Mouse (Mus musculus) embryonic facial prominence, embryonic 11.5 days (tissue): Measurements from ENCODE around the gene Fxyd6. TPM values are rescaled to one million over a fixed set of nuclear protein-coding genes. Genes with fewer than 3 reads are reported as not detected.

Experiments
- ATAC-seq: fragments of 200-750 bp; cut with Nextera tagmentation; replicated peaks from 2 replicates; pipeline ENCODE4 v1.8.0; 2017; ENCODE audit warnings: low read depth; ENCODE audit not compliant: insufficient number of reproducible peaks, low FRiP score, low TSS enrichment
- DNase-seq: peaks from one replicate; pipeline ENCODE4 v3.0.0-alpha.2; 2015; ENCODE audit warnings: low spot score
- H3K27ac ChIP-seq: fragments of 300-500 bp; sonication (generic); replicated peaks from 2 replicates; pipeline ENCODE4 v1.5.1; 2014; ENCODE audit warnings: mild to moderate bottlenecking, low read depth, low read length, control low read depth
- H3K27me3 ChIP-seq: fragments of 300-500 bp; sonication (generic); 2 replicates; pipeline ENCODE4 v1.6.1; 2014; ENCODE audit warnings: mild to moderate bottlenecking, low read length, moderate library complexity, mixed read lengths; ENCODE audit not compliant: control insufficient read depth, insufficient read depth
- H3K36me3 ChIP-seq: fragments of 300-500 bp; sonication (generic); replicated peaks from 2 replicates; pipeline ENCODE4 v1.6.1; 2014; ENCODE audit warnings: low read depth, mild to moderate bottlenecking, low read length, moderate library complexity, mixed read lengths; ENCODE audit not compliant: control insufficient read depth, insufficient read depth
- H3K4me1 ChIP-seq: fragments of 300-500 bp; sonication (generic); 2 replicates; pipeline ENCODE4 v1.6.1; 2014; ENCODE audit warnings: low read length, mixed read lengths; ENCODE audit not compliant: control insufficient read depth, insufficient read depth
- H3K4me2 ChIP-seq: fragments of 300-500 bp; sonication (generic); 2 replicates; pipeline ENCODE4 v1.6.1; 2014; ENCODE audit warnings: low read depth, mild to moderate bottlenecking, control low read depth, low read length, moderate library complexity
- H3K4me3 ChIP-seq: fragments of 300-500 bp; sonication (generic); 2 replicates; pipeline ENCODE4 v1.5.1; 2014; ENCODE audit warnings: low read depth, low read length, control low read depth
- H3K9ac ChIP-seq: fragments of 300-500 bp; sonication (generic); replicated peaks from 2 replicates; pipeline ENCODE4 v1.6.1; 2014; ENCODE audit warnings: mild to moderate bottlenecking, control low read depth, low read length
- H3K9me3 ChIP-seq: fragments of 300-500 bp; sonication (generic); replicated peaks from 2 replicates; pipeline ENCODE4 v1.6.1; 2016; ENCODE audit warnings: mild to moderate bottlenecking, low read length, inconsistent platforms, mixed read lengths; ENCODE audit not compliant: control insufficient read depth
- WGBS: fragments of 180-500 bp; shearing (Covaris S2); extraction: QIAGEN DNeasy Blood & Tissue Kit; methylation state at CpG from one replicate; pipeline ENCODE4 v1.1.7; 2014; 5-methylcytosine and 5-hydroxymethylcytosine counted together
- polyA plus RNA-seq: library from polyadenylated mRNA; unstranded; fragments of >200 nt; fragmentation: Nextera tagmentation; extraction: Ambion mirVana; gene quantifications from 2 replicates; pipeline ENCODE4 v1.2.1, GENCODE M21; 2014

Gene Fxyd6
- polyA plus RNA-seq, 1 experiment from 2014 or later, result 83.0 TPM

GRCm38 (mm10) chr9:45406808-45407207, 36.8 kb downstream of the Fxyd6 start:
- no peak for DNase-seq
- H3K36me3 ChIP-seq, result no peaks in the 10 kb centered on the region
- H3K9me3 ChIP-seq, result no peaks in the 10 kb centered on the region
- H3K4me3 ChIP-seq, result no peak overlapping the region
- H3K27me3 ChIP-seq, result no peaks in the 10 kb centered on the region
- no peak overlapping the region for H3K9ac ChIP-seq
- 93% methylated on average over 3 of the region's 3 CpGs for WGBS
- H3K27ac ChIP-seq, result no peak overlapping the region
- H3K4me2 ChIP-seq, result no peak overlapping the region
- no peaks in the 10 kb centered on the region for H3K4me1 ChIP-seq
- no peak for ATAC-seq

GRCm38 (mm10) chr9:45407706-45408675, 38.0 kb downstream of the Fxyd6 start:
- no peaks in the 10 kb centered on the region for H3K9me3 ChIP-seq
- no peaks in the 10 kb centered on the region for H3K27me3 ChIP-seq
- H3K4me3 ChIP-seq, result peak overlapping the region; percentile 17; the same call in 1 of the 2 replicates
- H3K9ac ChIP-seq, result 0 out of 2 replicates have a peak overlapping the region, but pooled peaks have one; percentile 7
- no peak overlapping the region for H3K27ac ChIP-seq
- no peaks in the 10 kb centered on the region for H3K4me1 ChIP-seq
- no peaks in the 10 kb centered on the region for H3K36me3 ChIP-seq
- no peak overlapping the region for H3K4me2 ChIP-seq
- 37% methylated on average over 33 of the region's 33 CpGs for WGBS
- peak; percentile 82 for DNase-seq
- ATAC-seq, result 0 out of 2 replicates have a peak, but pooled peaks have one; percentile 36

- H3K9ac ChIP-seq, result no peak overlapping the region
- H3K27me3 ChIP-seq, result no peaks in the 10 kb centered on the region
- H3K9me3 ChIP-seq, result no peaks in the 10 kb centered on the region
- WGBS, result 82% methylated on average over 5 of the region's 5 CpGs
- no peak for ATAC-seq
- no peaks in the 10 kb centered on the region for H3K36me3 ChIP-seq
- no peaks in the 10 kb centered on the region for H3K4me1 ChIP-seq
- no peak overlapping the region for H3K4me2 ChIP-seq
- DNase-seq, result no peak
- no peak overlapping the region for H3K4me3 ChIP-seq
- H3K27ac ChIP-seq, result no peak overlapping the region
Measured at GRCm38 (mm10) chr9:45410193-45410592, 40.2 kb downstream of the Fxyd6 start.

- Histone ChIP-seq H3K36me3 (no peaks in the 10 kb centered on the region), H3K27ac (no peak overlapping the region), H3K4me1 (no peaks in the 10 kb centered on the region), H3K4me2 (no peak overlapping the region), H3K9ac (no peak overlapping the region), H3K27me3 (no peaks in the 10 kb centered on the region), H3K4me3 (no peak overlapping the region), H3K9me3 (no peaks in the 10 kb centered on the region)
- WGBS, result 87% methylated on average over 2 of the region's 2 CpGs
- DNase-seq, result no peak
- no peak for ATAC-seq
Measured at GRCm38 (mm10) chr9:45410614-45411013, 40.6 kb downstream of the Fxyd6 start.

GRCm38 (mm10) chr9:45411111-45411510, 41.1 kb downstream of the Fxyd6 start:
- H3K27ac ChIP-seq, result no peak overlapping the region
- H3K36me3 ChIP-seq, result no peaks in the 10 kb centered on the region
- DNase-seq (no peak), ATAC-seq (no peak)
- WGBS, result 78% methylated on average over 3 of the region's 3 CpGs
- H3K9me3 ChIP-seq, result no peaks in the 10 kb centered on the region
- H3K4me1 ChIP-seq, result no peaks in the 10 kb centered on the region
- H3K9ac ChIP-seq, result no peak overlapping the region
- no peak overlapping the region for H3K4me2 ChIP-seq
- no peaks in the 10 kb centered on the region for H3K27me3 ChIP-seq
- H3K4me3 ChIP-seq, result no peak overlapping the region

- no peaks in the 10 kb centered on the region for H3K27me3 ChIP-seq
- no peaks in the 10 kb centered on the region for H3K9me3 ChIP-seq
- DNase-seq (peak; percentile 77), ATAC-seq (no peak)
- H3K27ac ChIP-seq, result no peak overlapping the region
- no peak overlapping the region for H3K4me3 ChIP-seq
- 24% methylated on average over 7 of the region's 7 CpGs for WGBS
- no peak overlapping the region for H3K9ac ChIP-seq
- H3K36me3 ChIP-seq, result no peaks in the 10 kb centered on the region
- peak overlapping the region; percentile 14; the same call in 1 of the 2 replicates for H3K4me2 ChIP-seq
- H3K4me1 ChIP-seq, result no peaks in the 10 kb centered on the region
Measured at GRCm38 (mm10) chr9:45411803-45412202, 41.8 kb downstream of the Fxyd6 start.

- Histone ChIP-seq H3K4me3 (no peak overlapping the region), H3K27me3 (no peaks in the 10 kb centered on the region), H3K4me2 (peak overlapping the region; percentile 14; the same call in 1 of the 2 replicates), H3K9me3 (no peaks in the 10 kb centered on the region), H3K4me1 (no peaks in the 10 kb centered on the region), H3K36me3 (no peaks in the 10 kb centered on the region), H3K27ac (no peak overlapping the region), H3K9ac (no peak overlapping the region)
- DNase-seq, result peak; percentile 94
- no peak; the same call in 1 of the 2 replicates for ATAC-seq
- 7% methylated on average over 10 of the region's 10 CpGs for WGBS
Measured at GRCm38 (mm10) chr9:45412287-45412686, 42.3 kb downstream of the Fxyd6 start.
